Comparison of ENCODE assay signal across 26 mouse cellular contexts in the genomic region with DNA sequence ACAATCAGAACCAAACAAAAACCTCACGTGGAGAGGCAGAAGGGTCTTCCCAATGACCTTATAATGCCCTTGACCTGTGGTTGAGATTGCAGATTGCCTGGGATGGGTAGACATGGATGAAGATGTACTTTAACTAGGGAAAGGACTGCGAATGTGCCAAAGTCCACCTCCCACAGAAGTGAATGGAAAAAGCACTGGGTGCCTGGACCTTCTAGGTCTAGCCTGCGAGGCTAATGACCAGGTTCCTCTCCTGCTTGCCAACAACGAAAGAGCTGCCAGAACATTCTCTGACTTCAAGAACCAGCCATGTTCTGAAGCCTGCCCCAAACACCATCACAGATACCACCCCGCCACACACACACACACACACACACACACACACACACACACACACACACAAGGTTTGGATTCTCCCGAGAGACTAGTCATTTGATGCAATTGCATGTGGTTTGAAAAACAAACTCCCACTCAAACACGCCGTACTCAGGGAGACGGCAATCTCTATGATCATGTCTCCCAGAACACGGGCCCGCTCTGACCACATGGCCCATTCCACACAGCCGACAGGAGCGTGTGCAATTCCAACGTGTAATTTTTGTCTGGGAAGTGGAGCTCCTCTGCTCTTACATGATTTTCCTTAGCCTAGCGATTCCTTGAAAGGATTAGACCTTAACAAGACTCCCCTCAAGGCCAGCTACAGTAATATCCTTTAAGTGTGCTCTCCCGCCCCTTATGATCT. TPM values are rescaled to one million over a fixed set of nuclear protein-coding genes. Genes with fewer than 3 reads are reported as not detected.
"Had no signal": no experiment of that assay in that cellular context is flagged by ENCODE, and none has a peak within 500 bp of the region (broad histone marks: within the 10 kb centered on the region; RNA-seq: fewer than 3 reads in every experiment).

No protein-coding gene starts in this region.

- H3K27ac ChIP-seq: limb, embryonic 12.5 days; limb, embryonic 15.5 days; liver, embryonic 14.5 days; macrophage; midbrain, embryonic 12.5 days; midbrain, embryonic 15.5 days; neural tube, embryonic 12.5 days; neural tube, embryonic 15.5 days; stomach, postnatal 0 days had no signal

- H3K9me3 ChIP-seq: limb, embryonic 12.5 days; limb, embryonic 15.5 days; midbrain, embryonic 12.5 days; midbrain, embryonic 15.5 days; neural tube, embryonic 12.5 days; neural tube, embryonic 15.5 days had no signal

- H3K9ac ChIP-seq: limb, embryonic 12.5 days; limb, embryonic 15.5 days; liver, embryonic 14.5 days; liver, postnatal 0 days; lung, embryonic 14.5 days; midbrain, embryonic 12.5 days; midbrain, embryonic 15.5 days; neural tube, embryonic 12.5 days; neural tube, embryonic 15.5 days had no signal

- DNase-seq: left cerebral cortex, postnatal 4 days; liver, postnatal 0 days; lung, embryonic 14.5 days; right cerebral cortex, adult 18-20 months; right cerebral cortex, postnatal 14 days; right cerebral cortex, postnatal 4 days; thymus, adult 2 months; thymus, postnatal 25 days had no signal

- H3K36me3 ChIP-seq: limb, embryonic 12.5 days; limb, embryonic 15.5 days; midbrain, embryonic 12.5 days; midbrain, embryonic 15.5 days; neural tube, embryonic 12.5 days; neural tube, embryonic 15.5 days had no signal

- H3K4me2 ChIP-seq: limb, embryonic 12.5 days; limb, embryonic 15.5 days; liver, embryonic 11.5 days; lung, embryonic 14.5 days; midbrain, embryonic 12.5 days; midbrain, embryonic 15.5 days; neural tube, embryonic 12.5 days; neural tube, embryonic 15.5 days had no signal

- ATAC-seq: intestine, embryonic 16.5 days; liver, postnatal 0 days; lung, postnatal 0 days; midbrain, embryonic 15.5 days had no signal

- H3K27me3 ChIP-seq: limb, embryonic 12.5 days; limb, embryonic 15.5 days; midbrain, embryonic 12.5 days; midbrain, embryonic 15.5 days; neural tube, embryonic 12.5 days; neural tube, embryonic 15.5 days had no signal

- H3K4me1 ChIP-seq: limb, embryonic 12.5 days; limb, embryonic 15.5 days; midbrain, embryonic 12.5 days; midbrain, embryonic 15.5 days; neural tube, embryonic 12.5 days; neural tube, embryonic 15.5 days had no signal

- H3K4me3 ChIP-seq: limb, embryonic 12.5 days; limb, embryonic 15.5 days; midbrain, embryonic 12.5 days; midbrain, embryonic 15.5 days; neural tube, embryonic 12.5 days; neural tube, embryonic 15.5 days had no signal

RNA-seq across cellular contexts. Expression of gene Slc13a5, which starts 16.6 kb away (rescaled TPM):
- total RNA-seq: megakaryocyte, adult 5-6 weeks had no signal
- polyA plus RNA-seq: limb, embryonic 12.5 days; liver, embryonic 11.5 days; liver, embryonic 14.5 days; liver, postnatal 0 days; lung, embryonic 14.5 days; lung, postnatal 0 days; macrophage had no signal

RNA-seq across cellular contexts. Expression of gene Fbxo39, which starts 30.6 kb away (rescaled TPM):
- total RNA-seq: layer of hippocampus, adult 18-20 months; layer of hippocampus, postnatal 14 days; left cerebral cortex, adult 8-10 months; left cerebral cortex, postnatal 14 days; left cerebral cortex, postnatal 4 days had no signal
- polyA plus RNA-seq: intestine, embryonic 16.5 days; limb, embryonic 12.5 days; limb, embryonic 15.5 days; liver, embryonic 11.5 days; liver, embryonic 14.5 days; liver, postnatal 0 days; lung, embryonic 14.5 days; lung, postnatal 0 days; macrophage; midbrain, embryonic 12.5 days; midbrain, embryonic 15.5 days; neural tube, embryonic 12.5 days; neural tube, embryonic 15.5 days; stomach, embryonic 14.5 days; stomach, postnatal 0 days had no signal
